Mouse (Mus musculus) forebrain, embryonic 15.5 days (tissue): ENCODE data around the gene Tfb1m. TPM values are rescaled to one million over a fixed set of nuclear protein-coding genes. Genes with fewer than 3 reads are reported as not detected.

Experiments
- ATAC-seq: fragments of 200-750 bp; cut with Nextera tagmentation; replicated peaks from 2 replicates; pipeline ENCODE4 v1.8.0; 2017; ENCODE audit warnings: mild to moderate bottlenecking, moderate TSS enrichment, moderate library complexity
- H3K27ac ChIP-seq: fragments of 300-500 bp; sonication (generic); replicated peaks from 2 replicates; pipeline ENCODE4 v1.5.1; 2015; ENCODE audit warnings: mild to moderate bottlenecking, inconsistent platforms
- H3K27me3 ChIP-seq: fragments of 300-500 bp; sonication (generic); 2 replicates; pipeline ENCODE4 v1.6.1; 2015; ENCODE audit warnings: inconsistent platforms
- H3K36me3 ChIP-seq: fragments of 300-500 bp; sonication (generic); 2 replicates; pipeline ENCODE4 v1.6.1; 2015; ENCODE audit warnings: mild to moderate bottlenecking, inconsistent platforms
- H3K4me1 ChIP-seq: fragments of 300-500 bp; sonication (generic); 2 replicates; pipeline ENCODE4 v1.6.1; 2015; ENCODE audit warnings: inconsistent platforms
- H3K4me2 ChIP-seq: fragments of 300-500 bp; sonication (generic); replicated peaks from 2 replicates; pipeline ENCODE4 v1.6.1; 2015; ENCODE audit warnings: mild to moderate bottlenecking, inconsistent platforms
- H3K4me3 ChIP-seq: fragments of 300-500 bp; sonication (generic); 2 replicates; pipeline ENCODE4 v1.5.1; 2015; ENCODE audit warnings: mild to moderate bottlenecking, inconsistent platforms
- H3K9ac ChIP-seq: fragments of 300-500 bp; sonication (generic); replicated peaks from 2 replicates; pipeline ENCODE4 v1.6.1; 2015; ENCODE audit warnings: mild to moderate bottlenecking, inconsistent platforms
- H3K9me3 ChIP-seq: fragments of 300-500 bp; sonication (generic); 2 replicates; pipeline ENCODE4 v1.6.1; 2016; ENCODE audit warnings: inconsistent platforms
- WGBS: fragments of 180-500 bp; shearing (Covaris S2); methylation state at CpG from one replicate; pipeline ENCODE4 v1.1.7; 2015; ENCODE audit warnings: mixed read lengths; 5-methylcytosine and 5-hydroxymethylcytosine counted together
- polyA plus RNA-seq: library from polyadenylated mRNA; unstranded; fragments of >200 nt; fragmentation: Nextera tagmentation; extraction: Ambion mirVana; gene quantifications from 2 replicates; pipeline ENCODE4 v1.2.1, GENCODE M21; 2015

Tfb1m gene
- polyA plus RNA-seq, 1 experiment from 2014 or later = 13.7 TPM

- Histone ChIP-seq H3K9me3 (no peaks in the 10 kb centered on the region), H3K4me2 (no peak overlapping the region), H3K9ac (no peak overlapping the region), H3K4me1 (no peaks in the 10 kb centered on the region), H3K36me3 (peaks cover 7% of the 10 kb centered on the region; the same call in 1 of the 2 replicates), H3K27ac (no peak overlapping the region; the same call in 1 of the 2 replicates), H3K4me3 (no peak overlapping the region), H3K27me3 (no peaks in the 10 kb centered on the region)
- no peak for ATAC-seq
- WGBS = 92% methylated on average over 2 of the region's 2 CpGs
Observed at GRCm38 (mm10) chr17:3540304-3540703, 17.3 kb downstream of the Tfb1m start.

GRCm38 (mm10) chr17:3533425-3533824, 24.2 kb downstream of the Tfb1m start:
- H3K9ac ChIP-seq = no peak overlapping the region
- no peak overlapping the region for H3K4me3 ChIP-seq
- 0 out of 2 replicates have a peak, but pooled peaks have one; percentile 43 for ATAC-seq
- 0 out of 2 replicates have a peak, but pooled peaks cover 3% of the 10 kb centered on the region for H3K36me3 ChIP-seq
- whole genome bisulfite sequencing = 29% methylated on average over 1 of the region's 1 CpGs
- no peak overlapping the region for H3K4me2 ChIP-seq
- H3K9me3 ChIP-seq = no peaks in the 10 kb centered on the region
- no peak overlapping the region for H3K27ac ChIP-seq
- H3K27me3 ChIP-seq = no peaks in the 10 kb centered on the region
- H3K4me1 ChIP-seq = 0 out of 2 replicates have a peak, but pooled peaks cover 2% of the 10 kb centered on the region

GRCm38 (mm10) chr17:3532254-3532653, 25.3 kb downstream of the Tfb1m start, which contains the start of gene Cldn20:
Gene Cldn20 (plus strand): TSS chr17:3532554.
- Histone ChIP-seq H3K27ac (no peak within 1 kb of the TSS), H3K4me1 (peaks cover 10% of the 10 kb centered on the region), H3K4me3 (no peak within 1 kb of the TSS), H3K36me3 (0 out of 2 replicates have a peak, but pooled peaks cover 3% of the 10 kb centered on the region), H3K4me2 (no peak within 1 kb of the TSS), H3K27me3 (no peaks in the 10 kb centered on the region), H3K9ac (no peak within 1 kb of the TSS), H3K9me3 (no peaks in the 10 kb centered on the region)
- no peak for ATAC-seq
- WGBS = 82% methylated on average over 4 of the region's 4 CpGs

DNA sequence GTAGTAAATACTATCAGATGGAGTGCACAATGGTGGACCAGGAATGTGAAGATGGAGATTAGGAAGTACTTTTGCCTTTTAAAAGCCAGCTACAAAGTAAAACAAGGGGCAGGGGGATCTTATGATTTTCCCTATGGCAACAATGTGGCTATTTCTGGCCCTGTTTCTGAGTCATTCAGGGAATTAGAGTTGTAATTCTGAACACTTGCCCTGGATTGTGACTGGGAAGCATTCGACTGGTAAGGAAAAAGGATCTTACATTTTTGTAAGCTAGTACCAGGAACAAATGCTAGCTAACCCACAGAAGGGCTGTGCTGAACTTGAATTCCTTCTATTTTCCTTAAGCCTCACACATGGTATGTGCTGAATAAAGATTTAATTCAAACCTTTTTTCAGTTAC, 25.9 kb downstream of the Tfb1m start:
- H3K9me3 ChIP-seq = no peaks in the 10 kb centered on the region
- H3K4me1 ChIP-seq = peaks cover 10% of the 10 kb centered on the region
- no peak overlapping the region for H3K4me2 ChIP-seq
- no peak for ATAC-seq
- no peak overlapping the region for H3K4me3 ChIP-seq
- H3K27me3 ChIP-seq = no peaks in the 10 kb centered on the region
- no peak overlapping the region for H3K9ac ChIP-seq
- 87% methylated on average over 1 of the region's 1 CpGs for WGBS
- H3K27ac ChIP-seq = no peak overlapping the region
- H3K36me3 ChIP-seq = 0 out of 2 replicates have a peak, but pooled peaks cover 3% of the 10 kb centered on the region

- H3K4me1 ChIP-seq = peaks cover 10% of the 10 kb centered on the region
- H3K27ac ChIP-seq = no peak overlapping the region
- no peak overlapping the region for H3K4me2 ChIP-seq
- 71% methylated on average over 7 of the region's 7 CpGs for WGBS
- no peaks in the 10 kb centered on the region for H3K27me3 ChIP-seq
- no peak for ATAC-seq
- H3K4me3 ChIP-seq = no peak overlapping the region
- H3K9me3 ChIP-seq = no peaks in the 10 kb centered on the region
- no peak overlapping the region for H3K9ac ChIP-seq
- 0 out of 2 replicates have a peak, but pooled peaks cover 2% of the 10 kb centered on the region for H3K36me3 ChIP-seq
Observed at GRCm38 (mm10) chr17:3530549-3530948, 27.0 kb downstream of the Tfb1m start.

DNA sequence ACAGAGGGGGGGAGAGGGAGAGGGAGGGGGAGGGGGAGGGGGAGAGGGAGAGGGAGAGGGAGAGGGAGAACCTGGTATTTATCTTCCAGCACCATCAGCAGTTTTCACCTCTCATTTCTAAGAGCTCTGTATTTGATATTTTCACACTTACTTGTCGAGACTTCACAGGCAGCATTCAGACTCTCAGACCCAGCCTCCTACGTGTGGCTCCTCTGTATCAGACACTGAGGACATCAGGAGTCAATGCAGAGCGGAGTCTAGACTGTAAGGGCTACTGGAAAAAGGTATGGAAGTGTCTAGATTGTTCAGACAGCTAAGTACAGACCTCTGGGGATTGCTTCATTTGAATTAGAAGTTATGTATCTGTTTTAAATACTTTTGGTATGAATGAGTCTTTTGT, 28.1 kb downstream of the Tfb1m start:
- no peak for ATAC-seq
- Histone ChIP-seq H3K9ac (no peak overlapping the region), H3K36me3 (no peaks in the 10 kb centered on the region), H3K4me1 (peaks cover 10% of the 10 kb centered on the region), H3K27ac (no peak overlapping the region), H3K9me3 (no peaks in the 10 kb centered on the region), H3K4me3 (no peak overlapping the region), H3K27me3 (no peaks in the 10 kb centered on the region), H3K4me2 (no peak overlapping the region)
- WGBS = 65% methylated on average over 3 of the region's 3 CpGs

DNA sequence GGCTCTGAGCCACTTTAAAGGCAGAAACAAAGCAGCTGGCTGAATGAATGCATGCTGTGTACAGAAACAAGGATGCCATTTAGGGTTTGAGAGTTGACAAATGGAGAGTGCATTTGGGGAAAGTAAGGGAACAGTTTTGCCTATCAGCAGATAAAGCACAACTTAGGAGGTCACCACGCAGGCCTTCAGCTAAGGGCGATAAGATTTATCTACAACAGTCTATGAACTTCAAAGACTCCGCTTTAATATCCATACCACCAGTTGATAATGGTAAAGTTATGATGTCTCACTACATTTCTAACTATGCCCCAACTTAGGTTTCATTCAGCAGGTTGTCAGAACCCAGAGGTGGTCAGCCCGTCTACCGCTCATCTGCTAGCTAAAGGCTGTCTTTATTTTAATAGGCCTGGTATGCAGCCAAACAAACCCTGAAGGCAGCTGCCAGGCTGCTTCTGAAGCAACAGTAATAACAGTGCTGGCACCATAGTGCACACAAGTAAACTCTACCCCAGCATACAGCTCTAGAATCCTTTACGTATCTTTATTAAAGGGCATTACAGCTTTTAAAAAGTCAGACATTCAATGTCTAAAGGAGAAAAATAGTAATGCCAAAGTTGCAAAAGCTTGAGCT, 29.6 kb downstream of the Tfb1m start:
- H3K9me3 ChIP-seq = no peaks in the 10 kb centered on the region
- H3K4me3 ChIP-seq = no peak overlapping the region
- H3K27ac ChIP-seq = no peak overlapping the region; the same call in 1 of the 2 replicates
- no peaks in the 10 kb centered on the region for H3K27me3 ChIP-seq
- no peak overlapping the region for H3K4me2 ChIP-seq
- H3K4me1 ChIP-seq = peaks cover 10% of the 10 kb centered on the region
- no peak for ATAC-seq
- no peak overlapping the region for H3K9ac ChIP-seq
- WGBS = 55% methylated on average over 6 of the region's 6 CpGs
- no peaks in the 10 kb centered on the region for H3K36me3 ChIP-seq

DNA sequence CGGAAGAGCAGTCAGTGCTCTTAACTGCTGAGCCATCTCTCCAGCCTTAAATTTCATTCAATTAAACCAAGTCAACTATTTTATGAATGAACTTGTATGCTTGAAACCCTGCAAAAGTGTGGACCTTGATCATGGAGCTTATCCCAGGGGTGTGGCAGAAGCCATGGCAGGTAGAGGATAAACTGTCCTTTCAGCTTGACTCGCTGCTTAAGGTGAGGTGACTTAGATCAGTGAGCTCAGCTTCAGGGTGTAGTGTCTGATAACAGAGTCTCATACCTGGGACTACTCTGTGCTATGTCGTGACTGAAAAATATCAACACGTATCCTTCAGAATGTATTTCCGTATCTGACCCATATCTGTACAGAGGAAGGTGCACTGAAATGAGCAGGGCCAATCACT, 37.2 kb downstream of the Tfb1m start:
- 94% methylated on average over 5 of the region's 5 CpGs for WGBS
- Histone ChIP-seq H3K27ac (no peak overlapping the region), H3K9me3 (no peaks in the 10 kb centered on the region), H3K4me2 (no peak overlapping the region), H3K9ac (no peak overlapping the region), H3K4me3 (no peak overlapping the region), H3K27me3 (no peaks in the 10 kb centered on the region), H3K36me3 (peaks cover 48% of the 10 kb centered on the region), H3K4me1 (no peaks in the 10 kb centered on the region)
- no peak for ATAC-seq

- no peak overlapping the region for H3K4me3 ChIP-seq
- no peak overlapping the region for H3K4me2 ChIP-seq
- no peaks in the 10 kb centered on the region for H3K27me3 ChIP-seq
- WGBS = 46% methylated on average over 9 of the region's 9 CpGs
- H3K9ac ChIP-seq = no peak overlapping the region
- no peak for ATAC-seq
- H3K36me3 ChIP-seq = peaks cover 78% of the 10 kb centered on the region
- H3K27ac ChIP-seq = no peak overlapping the region
- H3K9me3 ChIP-seq = no peaks in the 10 kb centered on the region
- H3K4me1 ChIP-seq = no peaks in the 10 kb centered on the region
Observed at GRCm38 (mm10) chr17:3516406-3516805, 41.2 kb downstream of the Tfb1m start.

DNA sequence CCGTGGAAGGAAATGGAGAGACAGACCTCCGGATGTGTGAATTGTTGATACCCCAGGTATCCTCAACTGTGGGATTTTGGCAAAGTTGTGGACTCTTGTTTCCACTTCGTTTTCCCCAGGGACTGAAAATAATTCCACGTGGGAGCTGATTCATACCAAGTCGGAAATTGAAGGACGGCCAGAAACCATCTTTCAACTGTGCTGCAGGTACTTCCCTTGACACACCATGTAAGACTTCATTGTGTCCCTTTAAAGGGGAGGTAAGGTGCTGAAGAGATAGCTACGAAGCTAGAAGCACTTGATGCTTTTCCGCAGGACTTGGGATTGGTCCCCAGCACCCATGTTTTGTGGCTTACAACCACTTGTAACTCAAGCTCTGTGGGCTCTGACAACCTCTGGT, 41.7 kb downstream of the Tfb1m start:
- Histone ChIP-seq H3K9ac (no peak overlapping the region), H3K27me3 (no peaks in the 10 kb centered on the region), H3K36me3 (peaks cover 76% of the 10 kb centered on the region), H3K4me3 (no peak overlapping the region), H3K4me1 (no peaks in the 10 kb centered on the region), H3K4me2 (no peak overlapping the region), H3K27ac (no peak overlapping the region), H3K9me3 (no peaks in the 10 kb centered on the region)
- no peak for ATAC-seq
- 93% methylated on average over 8 of the region's 8 CpGs for WGBS

DNA sequence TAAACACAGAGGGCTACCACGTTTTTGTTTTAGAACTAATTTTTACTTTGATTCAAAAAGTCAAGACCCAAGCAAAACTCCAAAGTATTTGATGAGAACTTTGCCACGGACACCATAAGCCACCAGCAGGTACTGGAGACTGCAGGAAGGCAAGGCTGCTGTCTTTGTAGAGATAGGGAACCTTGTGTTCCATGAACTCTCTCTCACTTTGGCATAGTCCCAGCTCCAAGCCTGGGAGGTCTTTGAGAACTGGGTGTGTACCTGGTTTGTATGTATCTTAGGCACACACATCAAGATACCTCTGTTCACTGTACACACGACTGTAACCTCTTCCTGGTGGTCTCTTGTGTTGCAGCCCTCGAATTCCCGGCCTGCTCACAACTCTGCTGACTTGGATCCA, 43.3 kb downstream of the Tfb1m start:
- H3K4me1 ChIP-seq = no peaks in the 10 kb centered on the region
- H3K9me3 ChIP-seq = no peaks in the 10 kb centered on the region
- no peak overlapping the region for H3K27ac ChIP-seq
- H3K27me3 ChIP-seq = no peaks in the 10 kb centered on the region
- H3K4me2 ChIP-seq = no peak overlapping the region
- peaks cover 76% of the 10 kb centered on the region for H3K36me3 ChIP-seq
- no peak for ATAC-seq
- H3K9ac ChIP-seq = no peak overlapping the region
- 86% methylated on average over 5 of the region's 5 CpGs for WGBS
- H3K4me3 ChIP-seq = no peak overlapping the region

GRCm38 (mm10) chr17:3509841-3510240, 47.7 kb downstream of the Tfb1m start:
- WGBS = 30% methylated on average over 1 of the region's 1 CpGs
- Histone ChIP-seq H3K9ac (no peak overlapping the region), H3K4me3 (no peak overlapping the region), H3K4me1 (no peaks in the 10 kb centered on the region), H3K27ac (no peak overlapping the region), H3K36me3 (peaks cover 73% of the 10 kb centered on the region), H3K9me3 (no peaks in the 10 kb centered on the region), H3K27me3 (no peaks in the 10 kb centered on the region), H3K4me2 (no peak overlapping the region)
- peak; percentile 61; the same call in 1 of the 2 replicates for ATAC-seq

DNA sequence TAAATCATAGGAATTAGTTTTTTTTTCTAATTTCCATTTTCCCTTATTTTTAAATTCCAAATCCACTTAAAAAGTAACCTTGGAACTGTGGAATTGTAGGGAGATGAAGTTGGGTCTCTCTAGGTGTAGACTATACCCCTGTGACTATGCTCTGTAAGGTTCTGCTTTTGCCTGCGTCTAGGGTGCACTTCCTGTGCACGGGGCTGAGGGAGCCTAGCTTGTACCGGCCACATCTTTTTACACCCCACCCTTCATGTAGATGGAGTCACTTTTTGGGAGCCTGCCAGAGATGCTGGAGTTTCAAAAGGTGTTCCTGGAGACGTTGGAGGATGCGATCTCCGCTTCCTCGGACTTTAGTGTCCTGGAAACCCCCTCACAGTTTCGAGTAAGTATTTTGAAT, 51.1 kb downstream of the Tfb1m start:
- ATAC-seq = no peak
- no peak overlapping the region for H3K27ac ChIP-seq
- no peaks in the 10 kb centered on the region for H3K9me3 ChIP-seq
- peaks cover 60% of the 10 kb centered on the region for H3K36me3 ChIP-seq
- WGBS = 89% methylated on average over 8 of the region's 8 CpGs
- no peak overlapping the region for H3K4me3 ChIP-seq
- no peak overlapping the region for H3K9ac ChIP-seq
- no peak overlapping the region for H3K4me2 ChIP-seq
- H3K27me3 ChIP-seq = no peaks in the 10 kb centered on the region
- H3K4me1 ChIP-seq = no peaks in the 10 kb centered on the region
